ENCODE assay signal across 25 mouse cellular contexts in the genomic region with DNA sequence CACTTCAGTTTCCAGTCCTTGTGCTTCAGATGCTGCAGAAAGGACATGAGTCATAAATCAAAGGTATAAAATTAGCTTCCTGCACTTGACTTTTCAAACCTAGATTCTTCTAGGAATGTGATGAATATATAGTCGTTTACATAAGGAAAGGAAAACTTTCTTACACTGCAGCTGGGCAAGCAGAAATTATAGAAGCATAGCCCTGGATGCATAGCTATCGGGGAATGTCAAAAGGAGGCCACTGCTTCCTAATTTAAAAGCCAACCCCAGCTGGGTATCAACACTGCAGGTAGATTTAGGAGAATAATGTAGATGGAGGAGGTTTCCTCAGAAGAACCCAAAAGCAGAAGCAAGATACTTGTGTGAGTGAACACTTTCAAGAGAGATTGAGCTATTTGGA.
"Had no signal": no experiment of that assay in that cellular context is flagged by ENCODE, and none has a peak within 500 bp of the region (broad histone marks: within the 10 kb centered on the region; RNA-seq: fewer than 3 reads in every experiment).

No protein-coding gene starts in this region.

- H3K27ac ChIP-seq: gastrocnemius, adult 2 months; heart, embryonic 10.5 days; hindbrain, embryonic 10.5 days; hindbrain, embryonic 12.5 days; hindbrain, embryonic 14.5 days; intestine, embryonic 15.5 days; layer of hippocampus, adult 2 months; limb, embryonic 10.5 days; limb, embryonic 12.5 days; liver, embryonic 12.5 days; liver, embryonic 14.5 days had no signal

- H3K36me3 ChIP-seq: heart, embryonic 10.5 days; heart, embryonic 12.5 days; hindbrain, embryonic 10.5 days; hindbrain, embryonic 12.5 days; intestine, embryonic 15.5 days; limb, embryonic 10.5 days; limb, embryonic 12.5 days; liver, embryonic 12.5 days had no signal

- ATAC-seq: hindbrain, embryonic 16.5 days; inflammation-experienced regulatory T-cells, adult 6 months; intestine, embryonic 15.5 days; intestine, postnatal 0 days; liver, embryonic 12.5 days had no signal

- DNase-seq: gastrocnemius, adult 2 months; gastrocnemius, postnatal 10 days; gastrocnemius, postnatal 25 days; heart, adult 18-20 months; heart, postnatal 10 days; heart, postnatal 4 days; kidney, adult 18-20 months; kidney, adult 8-10 months; kidney, postnatal 10 days; kidney, postnatal 25 days; kidney, postnatal 4 days had no signal

- H3K4me3 ChIP-seq: gastrocnemius, adult 2 months; heart, embryonic 10.5 days; heart, embryonic 12.5 days; hindbrain, embryonic 10.5 days; hindbrain, embryonic 12.5 days; intestine, embryonic 15.5 days; layer of hippocampus, adult 2 months; limb, embryonic 10.5 days; limb, embryonic 12.5 days; liver, embryonic 12.5 days had no signal

- H3K4me2 ChIP-seq: heart, embryonic 12.5 days; hindbrain, embryonic 12.5 days; hindbrain, embryonic 14.5 days; intestine, embryonic 15.5 days; limb, embryonic 12.5 days; liver, embryonic 12.5 days had no signal

- H3K4me1 ChIP-seq: heart, embryonic 10.5 days; heart, embryonic 12.5 days; hindbrain, embryonic 10.5 days; hindbrain, embryonic 12.5 days; intestine, embryonic 15.5 days; limb, embryonic 12.5 days; liver, embryonic 12.5 days had no signal

- H3K9ac ChIP-seq: heart, embryonic 12.5 days; hindbrain, embryonic 12.5 days; hindbrain, embryonic 14.5 days; intestine, embryonic 15.5 days; limb, embryonic 12.5 days; liver, embryonic 12.5 days; liver, embryonic 14.5 days had no signal

- H3K27me3 ChIP-seq: heart, embryonic 12.5 days; hindbrain, embryonic 12.5 days; intestine, embryonic 15.5 days; limb, embryonic 12.5 days; liver, embryonic 12.5 days had no signal

- H3K9me3 ChIP-seq: heart, embryonic 10.5 days; heart, embryonic 12.5 days; hindbrain, embryonic 10.5 days; hindbrain, embryonic 12.5 days; intestine, embryonic 15.5 days; limb, embryonic 10.5 days; limb, embryonic 12.5 days; liver, embryonic 12.5 days had no signal
